Mouse (Mus musculus) kidney, postnatal 4 days (tissue): Measurements from ENCODE around the gene Dock6.
"Not testable (repeated sequence)": the region's sequence is repeated elsewhere in the genome, so short reads cannot be mapped to it uniquely, and the experiment has no call there.

Experiments
- DNase-seq, 2 experiments: peaks; one replicate each; pipeline ENCODE4 v3.0.0; 2021; ENCODE audit warnings: mixed read lengths in 2 of 2

Dock6 gene

DNA sequence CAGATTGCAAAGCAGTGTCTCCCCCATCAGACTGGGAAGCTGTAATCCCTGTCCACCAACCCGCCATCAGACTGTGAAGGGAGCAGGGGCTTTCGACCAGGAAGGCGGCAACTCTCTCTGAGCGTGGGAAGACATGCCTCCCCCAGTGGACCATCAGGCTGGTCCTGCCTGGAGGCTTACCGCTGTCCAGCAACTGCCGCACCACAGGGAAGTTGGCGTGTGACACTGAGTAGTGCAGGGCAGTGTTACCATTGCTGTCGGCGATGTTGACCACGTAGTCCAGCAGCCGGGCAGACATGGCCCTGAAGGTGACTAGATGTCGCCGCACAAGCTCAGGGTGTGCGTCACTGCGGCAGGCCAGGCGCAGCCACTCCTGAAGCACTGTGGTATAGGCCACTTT, 78.1 kb downstream of the Dock6 start:
- no peak for DNase-seq

DNA sequence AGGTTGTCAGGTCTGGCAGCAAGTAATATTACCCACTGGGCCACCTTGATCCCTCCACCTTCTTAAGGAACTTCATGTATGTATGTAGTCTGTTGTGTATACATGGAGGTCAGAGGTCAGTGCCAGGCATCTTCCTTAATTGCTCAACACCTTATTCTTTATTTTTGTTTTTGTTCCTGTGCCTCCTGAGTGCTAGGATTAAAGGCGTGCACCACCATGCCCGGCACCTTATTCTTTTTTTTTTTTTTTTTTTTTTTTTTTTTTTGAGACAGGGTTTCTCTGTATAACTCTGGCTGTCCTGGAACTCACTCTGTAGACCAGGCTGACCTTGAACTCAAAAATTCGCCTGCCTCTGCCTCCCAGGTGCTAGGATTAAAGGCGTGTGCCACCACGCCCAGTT, 79.0 kb downstream of the Dock6 start:
- not testable (repeated sequence) for DNase-seq

DNA sequence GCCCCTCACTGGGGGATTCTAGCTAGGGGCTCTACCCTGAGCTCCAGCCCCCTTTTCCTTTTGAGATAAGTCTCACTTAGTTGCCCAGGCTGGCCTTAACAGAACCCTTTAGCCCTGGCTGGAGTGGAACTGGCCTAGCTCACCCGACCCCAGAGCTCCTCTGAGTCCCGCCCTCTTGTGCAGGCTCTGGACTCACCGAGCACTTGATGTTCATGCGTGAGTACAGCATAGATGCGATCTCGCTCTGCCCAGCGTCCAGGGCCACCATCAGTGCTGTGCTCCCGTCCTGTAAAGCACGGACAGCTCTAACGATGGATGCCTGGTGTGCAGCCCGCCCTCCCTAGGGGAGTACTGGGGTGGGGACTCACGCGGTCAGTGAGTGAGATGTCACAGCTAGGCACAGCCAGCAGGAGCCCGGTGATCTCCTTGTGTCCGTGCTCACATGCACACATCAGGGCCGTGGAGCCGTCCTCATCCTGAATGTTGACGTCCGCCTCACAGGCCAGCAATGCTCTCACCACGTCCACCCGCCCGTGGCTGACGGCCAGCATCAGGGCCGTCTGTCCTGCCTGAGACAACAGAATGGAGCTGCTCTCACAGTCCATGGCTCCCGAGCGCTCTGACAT, 82.8 kb downstream of the Dock6 start:
- DNase-seq: peak; percentile 31 to 55

DNA sequence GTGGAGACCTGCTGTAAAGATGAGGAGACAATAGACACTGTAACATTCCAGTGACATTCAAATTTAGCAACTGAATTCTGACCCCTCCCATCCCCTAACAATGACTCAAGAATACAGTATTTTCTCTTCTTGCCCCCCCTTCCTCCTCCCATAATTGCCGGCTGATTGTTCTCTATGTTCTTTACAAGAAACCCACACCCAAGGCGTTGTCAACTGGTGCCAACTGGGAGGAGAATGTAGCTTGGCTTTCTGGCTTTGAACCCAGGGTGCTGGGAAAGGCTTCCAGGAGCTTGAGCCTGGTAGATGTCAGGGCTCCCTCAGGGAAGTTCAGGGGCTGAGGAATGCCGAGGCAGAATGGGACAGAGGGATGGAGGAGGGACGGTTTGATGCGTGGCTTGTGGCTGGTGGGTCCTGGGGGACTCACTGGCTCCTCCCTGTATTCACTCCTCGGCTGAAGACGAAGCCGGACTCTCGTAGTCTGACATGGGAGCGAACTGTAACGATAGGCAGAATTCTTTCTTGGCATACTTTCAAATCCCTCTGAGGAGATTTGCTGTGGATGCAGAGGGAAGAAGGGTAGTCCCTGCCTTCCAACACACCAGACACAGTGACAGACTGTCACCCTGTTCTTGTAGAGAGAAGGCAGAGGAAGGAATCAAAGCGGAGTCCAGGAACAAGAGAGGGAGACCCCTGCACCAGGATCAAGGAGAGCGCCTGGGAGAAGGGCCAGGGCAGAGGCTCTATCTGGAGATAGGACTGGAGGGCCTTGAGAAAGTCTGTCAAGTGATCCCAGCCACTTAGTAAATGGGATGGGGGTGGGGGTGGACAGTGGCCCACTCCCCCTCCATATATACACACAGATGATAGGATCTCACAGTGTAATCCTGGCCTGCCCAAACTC, 83.7 kb downstream of the Dock6 start:
- DNase-seq: peak; percentile 64 to 72

DNA sequence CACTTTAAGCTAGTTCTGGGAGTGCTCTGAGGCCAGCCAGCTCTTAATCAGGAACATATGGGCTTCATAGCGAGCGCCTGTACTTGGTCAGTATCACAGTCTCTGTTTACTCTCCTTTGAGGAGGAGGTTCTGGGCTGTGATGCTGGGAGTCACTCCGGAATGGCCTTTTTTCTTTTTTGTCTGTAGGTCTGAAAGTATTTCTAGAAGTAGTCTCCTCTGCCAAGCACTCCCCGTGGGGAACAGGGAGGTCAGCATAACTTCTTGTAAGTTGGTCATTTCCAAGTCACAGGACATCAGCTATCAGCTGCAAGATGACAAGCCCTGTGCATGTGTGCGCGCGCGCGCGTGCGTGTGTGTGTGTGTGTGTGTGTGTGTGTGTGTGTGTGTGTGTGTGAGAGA, 84.5 kb downstream of the Dock6 start:
- peak; percentile 69 to 77 for DNase-seq

DNA sequence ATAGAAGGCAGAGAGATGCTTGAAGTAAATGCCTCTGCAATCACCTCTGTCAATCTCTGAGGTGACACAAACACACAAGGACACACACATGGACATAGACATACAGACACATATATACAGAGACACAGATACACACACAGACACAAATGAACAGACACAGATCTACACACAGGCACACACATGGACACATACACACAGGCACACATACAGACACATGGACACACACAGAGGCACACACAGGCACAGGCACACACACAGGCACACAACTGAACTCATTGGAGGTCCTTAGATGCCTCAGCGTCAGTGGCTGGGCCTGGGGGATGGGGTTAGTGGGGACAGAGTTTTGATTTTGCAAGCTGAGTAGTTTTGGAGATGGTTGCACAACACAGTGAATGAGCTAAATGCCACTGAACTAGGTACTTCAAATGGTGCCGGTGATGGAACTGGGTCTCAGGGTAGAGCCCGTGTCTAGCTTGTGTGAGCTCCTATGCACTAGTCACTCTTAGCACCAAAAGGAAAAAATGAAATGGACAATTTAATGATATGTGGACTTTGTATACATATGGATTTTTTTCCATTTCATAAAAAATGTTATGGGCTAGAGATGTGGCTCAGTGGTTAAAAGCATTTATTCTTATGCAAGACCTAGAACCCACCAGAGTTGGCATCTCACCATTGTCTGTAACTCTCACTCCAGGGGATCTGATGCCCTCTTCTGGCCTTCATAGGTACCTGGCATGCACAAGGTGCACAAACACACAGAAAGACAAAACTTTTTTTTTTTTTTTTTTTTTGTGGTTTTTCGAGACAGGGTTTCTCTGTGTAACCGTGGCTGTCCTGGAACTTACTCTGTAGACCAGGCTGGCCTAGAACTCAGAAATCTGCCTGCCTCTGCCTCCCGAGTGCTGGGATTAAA, 88.1 kb downstream of the Dock6 start:
- DNase-seq: no peak

DNA sequence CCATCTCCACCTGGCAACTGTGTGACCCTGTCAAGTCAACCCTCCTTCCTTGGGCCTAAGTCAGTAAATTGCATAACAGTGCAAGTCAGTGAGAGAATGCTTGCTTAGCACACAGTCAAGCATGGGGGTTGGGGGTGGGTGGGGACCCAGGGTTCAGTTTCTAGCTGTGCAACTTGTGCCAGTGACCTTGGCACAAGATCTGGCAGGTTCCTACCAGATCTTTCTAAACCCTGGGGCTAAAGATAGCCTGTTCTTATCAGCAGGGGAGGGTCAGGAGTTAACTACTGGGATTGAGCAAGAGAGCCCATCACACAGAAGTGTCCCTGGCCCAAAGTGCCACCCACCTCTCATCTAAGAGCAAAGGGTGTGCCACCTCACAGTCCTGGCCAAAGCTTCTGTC, 90.3 kb downstream of the Dock6 start:
- no peak for DNase-seq

DNA sequence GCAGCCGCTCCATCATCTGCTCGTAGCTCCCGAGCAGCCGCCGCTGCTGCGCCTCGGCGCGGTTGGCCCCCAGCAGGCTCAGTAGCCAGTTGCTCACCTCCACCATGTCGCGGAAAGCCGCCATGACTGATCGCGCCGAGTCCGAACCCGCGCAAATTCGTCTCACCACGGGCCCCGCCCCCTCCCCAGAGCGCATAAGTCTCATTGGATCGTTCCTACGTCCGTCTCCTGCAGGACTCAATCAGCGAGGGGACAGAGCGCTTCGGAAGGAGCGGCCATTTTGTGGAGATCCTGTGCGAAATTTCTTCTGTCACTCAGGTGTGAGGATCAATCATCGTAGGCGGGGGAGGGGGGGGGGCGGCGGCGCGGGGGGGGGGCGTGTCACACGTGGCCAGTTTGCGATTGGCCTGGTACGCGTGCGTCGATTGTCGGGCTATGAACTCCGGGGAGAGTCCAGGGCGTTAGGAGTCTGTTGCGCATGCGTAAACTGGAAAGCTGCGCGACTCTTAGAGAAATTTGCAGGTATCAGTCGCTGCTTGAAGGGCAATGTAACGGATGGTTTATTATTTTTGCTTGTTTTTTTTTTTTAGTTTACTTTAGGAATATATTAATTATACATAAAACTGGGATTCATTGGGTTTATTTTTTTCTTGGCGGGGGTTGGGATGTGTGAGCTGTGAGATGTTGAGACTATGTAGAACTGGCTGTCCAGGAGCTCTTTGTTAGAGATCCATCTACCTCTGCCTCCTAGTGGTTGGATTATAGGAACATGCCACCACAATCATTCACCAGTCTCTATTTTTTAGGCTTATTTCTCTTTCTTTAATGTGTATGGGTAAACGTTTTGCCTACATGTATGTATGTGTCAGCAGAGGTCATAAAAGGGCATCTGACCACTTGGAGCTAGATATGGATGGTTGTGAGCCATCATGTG, 92.0 kb downstream of the Dock6 start, which contains the start of gene Spc24:
Gene Spc24, minus strand, starts transcription at position 149 of the 934 bp plus-strand sequence.
- peak; percentile 94 to 96 for DNase-seq

DNA sequence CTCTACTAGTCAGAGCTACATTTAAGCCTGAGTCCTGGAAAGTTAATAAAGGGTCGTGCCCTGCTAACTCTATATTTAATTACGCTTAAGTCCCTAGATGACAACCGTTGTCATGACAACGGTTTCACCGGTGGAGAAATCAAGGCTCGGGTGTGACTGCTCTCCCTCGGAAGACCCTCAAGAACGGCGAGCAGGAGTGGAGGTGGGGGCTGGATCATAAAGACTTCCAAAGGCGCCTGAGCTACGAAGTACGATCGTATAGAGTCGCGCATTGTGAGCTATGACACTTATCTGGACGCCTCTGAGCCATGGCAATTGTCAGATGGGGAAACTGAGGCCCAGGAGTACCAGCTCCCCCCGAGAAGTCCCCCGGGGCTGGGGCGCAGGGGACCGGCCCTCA, 92.7 kb downstream of the Dock6 start:
- no peak for DNase-seq

DNA sequence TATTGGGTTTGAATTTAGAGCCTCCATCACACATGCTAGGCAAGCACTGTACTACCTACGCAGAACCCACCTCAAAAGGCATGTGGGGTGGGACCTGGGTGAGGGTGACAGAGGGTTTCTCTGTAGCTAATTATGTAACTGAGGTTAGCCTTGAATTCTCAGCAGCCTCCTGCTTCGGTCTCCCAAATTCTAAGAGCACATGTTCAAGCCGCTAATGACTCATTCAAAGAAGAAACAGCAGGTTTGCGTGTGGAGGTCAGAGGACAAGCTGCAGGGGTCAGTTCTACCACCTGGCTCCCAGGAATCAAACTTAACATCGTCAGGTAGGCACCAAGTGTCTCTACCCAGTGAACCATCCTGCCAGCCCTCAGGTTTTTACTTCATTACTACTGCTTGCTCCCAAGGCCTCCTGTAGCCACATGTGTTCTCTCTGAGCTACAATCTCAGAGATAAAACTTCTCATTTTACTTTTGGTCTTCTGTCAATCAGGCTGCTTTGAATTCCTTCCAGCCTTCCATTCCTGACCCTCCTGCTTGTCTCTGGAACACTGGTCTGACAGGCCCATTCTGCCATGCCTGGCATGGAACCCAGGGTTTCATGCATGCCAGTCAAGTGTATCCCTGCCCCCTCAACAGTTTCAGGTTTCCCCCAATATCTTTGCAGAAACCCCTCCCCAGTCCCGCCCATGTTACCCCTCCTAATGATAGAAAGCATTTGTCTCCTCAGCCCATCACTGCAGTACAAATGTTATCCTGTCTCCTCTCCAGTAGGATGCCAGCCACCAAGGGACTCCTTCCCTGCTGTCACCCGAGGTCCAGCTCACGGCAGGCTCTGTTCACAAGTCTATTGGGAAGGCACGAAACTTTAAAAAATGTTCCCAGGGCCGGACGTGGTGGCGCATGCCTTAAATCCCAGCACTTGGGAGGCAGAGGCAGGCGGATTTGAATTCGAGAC, 93.6 kb downstream of the Dock6 start:
- no peak for DNase-seq

DNA sequence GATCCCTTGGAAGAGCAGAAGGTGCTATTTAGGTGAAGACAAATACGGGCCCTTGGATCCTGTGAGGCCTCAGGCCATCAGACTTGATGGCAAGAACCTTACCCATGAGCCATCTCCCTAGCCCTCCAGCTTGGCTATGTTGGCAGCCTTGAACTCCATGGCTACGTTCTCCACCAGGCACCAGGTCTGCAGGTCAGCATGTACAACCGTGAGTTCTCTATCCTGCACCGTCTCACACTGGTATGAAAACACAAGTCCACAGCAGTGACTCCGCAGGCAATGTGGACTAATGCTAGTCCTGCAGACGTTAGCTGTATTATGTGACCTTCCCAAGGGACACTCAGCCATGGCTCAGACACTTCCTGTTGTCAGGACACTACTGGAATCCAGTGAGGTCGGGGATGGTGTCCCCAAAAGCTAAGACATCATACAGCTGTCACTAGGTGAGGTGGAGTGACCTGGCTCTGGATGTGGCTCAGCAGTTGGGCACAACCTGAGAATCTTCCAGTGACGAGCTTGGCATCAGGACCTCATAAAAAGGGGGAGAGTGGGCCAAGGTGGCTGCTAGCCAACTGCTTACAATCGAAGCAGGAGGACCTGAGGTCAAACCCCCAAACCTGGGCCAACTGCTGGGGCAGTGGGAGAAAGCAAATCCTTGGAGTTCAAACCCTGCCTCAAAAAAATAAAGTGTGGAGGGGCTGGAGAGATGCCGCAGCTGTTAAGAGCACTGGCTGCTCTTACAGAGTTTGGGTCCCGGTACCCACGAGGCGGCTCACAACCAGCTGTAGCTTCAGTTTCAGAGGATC, 97.7 kb downstream of the Dock6 start:
- peak; percentile 41 to 53 for DNase-seq

DNA sequence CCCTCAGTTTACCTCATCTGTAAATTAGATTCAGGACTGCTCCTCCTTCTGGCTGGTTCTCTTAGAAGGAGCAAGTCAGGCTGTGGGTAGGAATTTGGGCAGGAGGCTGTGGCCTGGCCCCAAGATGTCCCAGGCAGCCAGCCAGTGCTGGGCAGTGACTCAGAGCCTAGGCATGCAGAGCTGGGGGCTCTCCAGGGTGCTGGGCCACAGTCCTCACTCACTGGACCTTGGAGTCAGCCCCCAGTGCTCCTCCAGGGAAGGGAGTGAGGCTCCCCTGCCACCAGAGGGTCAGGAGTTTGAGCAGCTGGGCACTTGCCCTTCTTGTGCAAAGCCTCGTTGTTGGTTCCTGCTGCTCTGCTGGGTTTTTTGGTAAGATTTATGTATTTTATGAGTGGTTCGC, 98.4 kb downstream of the Dock6 start:
- peak; percentile 69 to 76 for DNase-seq

DNA sequence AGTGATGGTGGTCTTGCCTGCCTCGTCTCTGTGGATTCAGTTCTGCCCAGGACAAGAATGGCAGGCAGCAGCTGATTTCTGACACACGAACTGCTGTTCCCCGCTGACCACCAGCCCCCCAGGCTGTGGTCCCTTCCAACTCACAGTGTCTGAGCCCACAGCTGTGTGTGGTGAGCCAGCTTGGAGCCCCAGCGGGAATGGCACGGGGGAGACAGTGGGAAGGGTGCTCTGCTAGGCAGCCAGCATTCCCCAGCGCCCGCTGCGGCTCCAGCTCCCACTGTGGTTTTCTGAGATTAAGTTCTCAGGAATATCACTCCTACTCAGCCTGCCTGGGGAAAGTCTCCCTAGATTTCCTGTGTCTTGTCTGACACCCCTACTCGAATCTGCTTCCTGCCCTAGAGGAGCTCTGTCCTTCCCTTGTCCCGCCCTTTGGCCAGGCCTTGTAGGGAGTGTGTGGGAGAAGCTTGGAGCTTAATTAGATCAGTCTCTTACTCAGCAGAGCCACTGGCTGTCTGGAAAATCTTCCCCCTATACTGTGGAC, 100.1 kb downstream of the Dock6 start:
- DNase-seq: peak; percentile 78 to 85

DNA sequence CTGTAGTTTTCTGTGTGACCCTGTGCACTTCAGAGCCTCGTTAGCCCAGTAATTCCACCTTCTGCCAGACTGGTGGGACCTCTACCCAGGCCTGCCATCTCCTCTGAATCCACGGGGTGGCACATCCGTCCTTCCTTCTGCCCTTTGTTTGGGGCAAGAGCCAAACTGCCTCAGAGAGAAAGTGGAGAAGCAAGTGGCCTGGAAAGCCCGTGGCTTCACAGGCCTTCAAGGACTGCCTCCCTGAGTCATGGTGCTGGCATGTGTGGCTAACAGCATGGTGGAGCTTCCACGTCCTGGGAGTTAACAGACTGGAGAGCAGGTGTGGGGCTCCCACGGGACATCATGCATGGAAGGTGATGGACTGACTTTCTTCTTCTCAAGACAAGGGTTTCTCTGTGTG, 101.1 kb downstream of the Dock6 start:
- peak; percentile 40 to 64 for DNase-seq

DNA sequence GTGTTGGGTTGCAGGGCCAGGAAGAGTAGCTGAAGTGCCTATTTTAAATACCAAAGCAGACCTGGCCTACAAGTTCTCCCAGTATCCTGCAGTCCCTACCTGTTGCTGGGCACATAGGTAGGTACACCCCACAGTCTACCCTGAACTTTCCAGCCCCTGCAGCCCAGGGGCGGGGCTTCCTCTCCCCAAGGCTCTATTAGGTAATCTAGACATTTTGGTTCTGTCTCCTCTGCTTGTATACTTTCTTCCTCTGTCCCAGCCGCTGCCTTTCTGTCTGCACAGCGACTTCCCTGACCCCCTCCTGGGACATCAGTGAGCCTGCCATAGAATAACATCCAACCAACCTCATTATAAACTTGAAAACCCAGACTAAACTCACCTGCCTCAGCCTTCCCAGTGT, 102.1 kb downstream of the Dock6 start:
- DNase-seq: no peak
